Mouse (Mus musculus) liver, embryonic 11.5 days (tissue): ENCODE results near the gene Nlgn1. TPM values are rescaled to one million over a fixed set of nuclear protein-coding genes. Genes with fewer than 3 reads are reported as not detected.

Experiments used
- ATAC-seq: fragments of 200-750 bp; cut with Nextera tagmentation; replicated peaks from 2 replicates; pipeline ENCODE4 v1.8.0; 2017; ENCODE audit warnings: moderate number of reproducible peaks, mild to moderate bottlenecking, moderate TSS enrichment, moderate library complexity; ENCODE audit not compliant: low FRiP score
- DNase-seq: peaks from one replicate; pipeline ENCODE4 v3.0.0-alpha.2; 2017; ENCODE audit warnings: low spot score
- H3K27ac ChIP-seq: fragments of 300-500 bp; sonication (generic); 2 replicates; pipeline ENCODE4 v1.5.1; 2014; ENCODE audit warnings: mild to moderate bottlenecking, low read depth, low read length, control low read depth
- H3K27me3 ChIP-seq: fragments of 300-500 bp; sonication (generic); replicated peaks from 2 replicates; pipeline ENCODE4 v1.6.1; 2014; ENCODE audit warnings: low read length, mixed read lengths; ENCODE audit not compliant: control insufficient read depth, insufficient read depth
- H3K36me3 ChIP-seq: fragments of 300-500 bp; sonication (generic); 2 replicates; pipeline ENCODE4 v1.6.1; 2014; ENCODE audit warnings: mild to moderate bottlenecking, low read length, moderate library complexity, mixed read lengths; ENCODE audit not compliant: control insufficient read depth, insufficient read depth
- H3K4me1 ChIP-seq: fragments of 300-500 bp; sonication (generic); replicated peaks from 2 replicates; pipeline ENCODE4 v1.6.1; 2014; ENCODE audit warnings: low read length, mixed read lengths; ENCODE audit not compliant: control insufficient read depth, insufficient read depth
- H3K4me2 ChIP-seq: fragments of 300-500 bp; sonication (generic); 2 replicates; pipeline ENCODE4 v1.6.1; 2014; ENCODE audit warnings: mild to moderate bottlenecking, control low read depth, moderate library complexity
- H3K4me3 ChIP-seq: fragments of 300-500 bp; sonication (generic); 2 replicates; pipeline ENCODE4 v1.5.1; 2014; ENCODE audit warnings: low read depth, low read length, control low read depth
- H3K9ac ChIP-seq: fragments of 300-500 bp; sonication (generic); 2 replicates; pipeline ENCODE4 v1.6.1; 2014; ENCODE audit warnings: low read depth, low read length, control low read depth
- H3K9me3 ChIP-seq: fragments of 300-500 bp; sonication (generic); 2 replicates; pipeline ENCODE4 v1.6.1; 2016; ENCODE audit warnings: low read length, inconsistent platforms, mixed read lengths; ENCODE audit not compliant: control insufficient read depth
- WGBS: fragments of 180-500 bp; shearing (Covaris S2); extraction: QIAGEN DNeasy Blood & Tissue Kit; methylation state at CpG from one replicate; pipeline ENCODE4 v1.1.7; 2014; 5-methylcytosine and 5-hydroxymethylcytosine counted together
- polyA plus RNA-seq: library from polyadenylated mRNA; unstranded; fragments of >200 nt; fragmentation: Nextera tagmentation; extraction: Ambion mirVana; gene quantifications from 2 replicates; pipeline ENCODE4 v1.2.1, GENCODE M21; 2014

The Nlgn1 gene
- polyA plus RNA-seq, 1 experiment from 2014 or later, result 0.11 TPM

DNA sequence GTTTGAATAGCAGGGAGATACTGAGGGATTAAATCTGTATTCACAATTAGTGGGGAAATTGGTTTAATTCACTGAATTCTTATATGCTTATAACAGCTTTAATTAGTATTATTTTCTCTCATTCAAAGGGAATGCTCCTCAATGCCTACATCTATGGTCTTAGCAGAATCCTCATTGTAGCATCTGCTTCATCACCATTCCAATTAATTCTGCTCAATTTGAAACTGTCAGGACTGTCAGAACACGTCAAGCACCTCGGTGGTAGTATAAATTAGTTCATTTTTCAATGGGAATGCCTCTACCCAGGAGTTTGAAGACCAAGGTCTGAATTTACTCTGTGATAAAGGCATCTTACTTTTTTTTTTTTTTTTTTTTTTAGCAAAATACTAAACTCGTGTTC, 158.6 kb downstream of the Nlgn1 start:
- no peaks in the 10 kb centered on the region for H3K4me1 ChIP-seq
- ATAC-seq (no peak), DNase-seq (no peak)
- 57% methylated on average over 3 of the region's 3 CpGs for WGBS
- H3K9me3 ChIP-seq, result no peaks in the 10 kb centered on the region
- no peak overlapping the region for H3K4me3 ChIP-seq
- H3K9ac ChIP-seq, result no peak overlapping the region
- H3K27ac ChIP-seq, result no peak overlapping the region
- H3K4me2 ChIP-seq, result no peak overlapping the region
- H3K27me3 ChIP-seq, result no peaks in the 10 kb centered on the region
- no peaks in the 10 kb centered on the region for H3K36me3 ChIP-seq

DNA sequence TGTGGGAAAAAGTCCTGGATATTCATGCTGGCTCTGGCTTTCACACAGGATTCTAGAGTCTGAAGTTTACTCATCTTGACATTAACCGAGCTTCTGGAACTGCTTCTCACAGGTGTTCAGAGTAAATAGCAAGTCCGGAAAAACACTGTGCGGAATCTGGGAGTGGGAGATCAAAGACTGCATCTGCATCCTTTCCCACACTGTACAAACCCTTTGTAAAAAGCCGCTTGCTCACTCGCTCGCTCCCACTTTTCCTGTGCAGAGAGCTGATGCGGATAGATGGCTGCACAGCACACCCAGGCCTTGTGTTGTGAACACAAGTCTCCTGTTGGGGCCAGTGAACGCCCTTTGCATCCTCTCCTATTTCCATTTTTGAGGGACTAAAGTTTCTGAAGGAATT, 165.5 kb downstream of the Nlgn1 start:
- ATAC-seq, result no peak
- Histone ChIP-seq H3K27me3 (no peaks in the 10 kb centered on the region), H3K9ac (no peak overlapping the region), H3K9me3 (no peaks in the 10 kb centered on the region), H3K4me3 (no peak overlapping the region), H3K36me3 (no peaks in the 10 kb centered on the region), H3K4me1 (no peaks in the 10 kb centered on the region), H3K27ac (no peak overlapping the region), H3K4me2 (no peak overlapping the region)
- 87% methylated on average over 8 of the region's 8 CpGs for WGBS
- DNase-seq, result no peak

- Histone ChIP-seq H3K27me3 (peaks cover 7% of the 10 kb centered on the region; the same call in 1 of the 2 replicates), H3K4me2 (peak overlapping the region; percentile 68), H3K9me3 (no peaks in the 10 kb centered on the region), H3K4me3 (peak overlapping the region; percentile 35), H3K9ac (no peak overlapping the region), H3K27ac (no peak overlapping the region), H3K36me3 (no peaks in the 10 kb centered on the region), H3K4me1 (no peaks in the 10 kb centered on the region)
- DNase-seq (peak; percentile 31), ATAC-seq (no peak)
- 3% methylated on average over 9 of the region's 9 CpGs for WGBS
Measured at GRCm38 (mm10) chr3:26153782-26154181, 178.5 kb downstream of the Nlgn1 start.

- DNase-seq (peak; percentile 34), ATAC-seq (no peak)
- Histone ChIP-seq H3K27me3 (peaks cover 7% of the 10 kb centered on the region; the same call in 1 of the 2 replicates), H3K4me2 (peak overlapping the region; percentile 68), H3K36me3 (no peaks in the 10 kb centered on the region), H3K4me3 (peak overlapping the region; percentile 35), H3K27ac (no peak overlapping the region), H3K9me3 (no peaks in the 10 kb centered on the region), H3K9ac (no peak overlapping the region), H3K4me1 (no peaks in the 10 kb centered on the region)
- WGBS, result 2% methylated on average over 31 of the region's 31 CpGs
Measured at GRCm38 (mm10) chr3:26153036-26153741, 179.1 kb downstream of the Nlgn1 start.

GRCm38 (mm10) chr3:26152510-26153035, 179.7 kb downstream of the Nlgn1 start:
- 5% methylated on average over 10 of the region's 10 CpGs for WGBS
- H3K4me2 ChIP-seq, result peak overlapping the region; percentile 68
- ATAC-seq, result no peak
- H3K27me3 ChIP-seq, result peaks cover 7% of the 10 kb centered on the region; the same call in 1 of the 2 replicates
- H3K4me1 ChIP-seq, result no peaks in the 10 kb centered on the region
- H3K36me3 ChIP-seq, result no peaks in the 10 kb centered on the region
- no peak overlapping the region for H3K27ac ChIP-seq
- peak; percentile 32 for DNase-seq
- peak overlapping the region; percentile 35 for H3K4me3 ChIP-seq
- no peaks in the 10 kb centered on the region for H3K9me3 ChIP-seq
- no peak overlapping the region for H3K9ac ChIP-seq

- Histone ChIP-seq H3K9ac (no peak overlapping the region), H3K9me3 (no peaks in the 10 kb centered on the region), H3K27me3 (peaks cover 7% of the 10 kb centered on the region; the same call in 1 of the 2 replicates), H3K4me3 (no peak overlapping the region), H3K4me2 (no peak overlapping the region), H3K4me1 (no peaks in the 10 kb centered on the region), H3K36me3 (no peaks in the 10 kb centered on the region), H3K27ac (no peak overlapping the region)
- no peak for ATAC-seq
- DNase-seq, result no peak
- 42% methylated on average over 6 of the region's 6 CpGs for WGBS
Measured at GRCm38 (mm10) chr3:26151351-26152020, 180.8 kb downstream of the Nlgn1 start.

GRCm38 (mm10) chr3:26146174-26146573, 186.1 kb downstream of the Nlgn1 start:
- H3K4me1 ChIP-seq, result no peaks in the 10 kb centered on the region
- 71% methylated on average over 3 of the region's 3 CpGs for WGBS
- H3K27ac ChIP-seq, result no peak overlapping the region
- H3K9ac ChIP-seq, result no peak overlapping the region
- H3K4me3 ChIP-seq, result no peak overlapping the region
- no peaks in the 10 kb centered on the region for H3K9me3 ChIP-seq
- no peak for ATAC-seq
- no peak overlapping the region for H3K4me2 ChIP-seq
- H3K27me3 ChIP-seq, result no peaks in the 10 kb centered on the region
- H3K36me3 ChIP-seq, result no peaks in the 10 kb centered on the region
- DNase-seq, result no peak

DNA sequence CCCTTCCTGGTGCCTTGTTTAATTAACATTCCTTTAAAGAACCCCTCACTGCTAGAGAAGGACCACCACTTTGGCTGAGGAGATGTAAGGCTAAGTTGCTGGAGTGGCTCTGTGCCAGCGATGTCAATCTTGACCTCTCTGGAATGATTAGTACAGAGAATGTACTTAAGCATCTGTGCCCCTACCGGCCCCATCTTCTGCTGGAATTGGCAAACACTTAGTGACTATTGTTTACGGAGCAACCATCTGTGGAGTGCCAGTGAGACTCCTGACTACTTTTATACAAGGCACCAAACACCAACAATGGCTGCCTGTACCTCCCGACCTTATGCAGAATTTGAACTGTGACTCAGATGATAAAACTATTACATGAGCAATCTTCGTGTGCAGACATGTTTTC, 186.8 kb downstream of the Nlgn1 start:
- ATAC-seq, result no peak

More for the DNA sequence above, 186.8 kb downstream of the Nlgn1 start:
- no peak overlapping the region for H3K4me2 ChIP-seq
- no peaks in the 10 kb centered on the region for H3K36me3 ChIP-seq
- no peaks in the 10 kb centered on the region for H3K27me3 ChIP-seq
- H3K27ac ChIP-seq, result no peak overlapping the region
- no peak overlapping the region for H3K4me3 ChIP-seq
- WGBS, result 73% methylated on average over 5 of the region's 5 CpGs
- no peak overlapping the region for H3K9ac ChIP-seq
- no peaks in the 10 kb centered on the region for H3K4me1 ChIP-seq
- DNase-seq, result no peak
- no peaks in the 10 kb centered on the region for H3K9me3 ChIP-seq
